Mouse (Mus musculus) layer of hippocampus, postnatal 10 days (tissue): ENCODE measurements around the gene Bcdin3d. TPM values are rescaled to one million over a fixed set of nuclear protein-coding genes. Genes with fewer than 3 reads are reported as not detected.

ENCODE experiments used
- DNase-seq, 2 experiments: peaks; one replicate each; pipeline ENCODE4 v3.0.0; 2021; ENCODE audit warnings: low spot score in 2 of 2
- long read RNA-seq: library from polyadenylated mRNA; stranded (forward); transcript quantifications from one replicate; pipeline ENCODE4 v2.0.0, GENCODE M21; 2023
- total RNA-seq, 2 experiments: library from RNA; stranded (reverse); gene quantifications; 2 replicates each; pipeline ENCODE4 v1.2.3; 2021

The Bcdin3d gene
- total RNA-seq = 1 to 10 TPM; 5.1 to 5.5 TPM
- long read RNA-seq, full-length matches to known transcripts = 6 of 6 reads
- long read RNA-seq, partial matches to known transcripts = 0 of 6 reads
- long read RNA-seq, other reads (novel, unspliced or antisense) = 0 of 6 reads

DNA sequence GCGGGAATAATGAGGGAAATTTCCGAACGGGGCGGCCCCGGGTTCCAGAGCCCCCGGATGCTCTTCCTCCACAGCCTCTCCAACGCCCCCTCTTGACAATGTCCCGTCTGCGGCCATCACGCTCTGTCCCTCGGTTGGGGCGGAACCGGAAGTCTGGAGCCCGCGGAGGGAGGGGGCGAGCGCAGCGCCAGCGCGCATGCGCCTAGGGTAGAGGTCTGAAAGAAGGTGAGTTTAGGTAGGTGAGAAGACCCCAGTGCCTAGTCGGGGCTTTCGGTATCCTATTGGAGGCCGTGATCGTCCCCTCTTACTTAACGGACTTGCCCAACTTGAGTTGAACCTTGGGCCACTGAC lies at the start of gene Bcdin3d:
Bcdin3d (minus strand) TSS at position 155 of the 351 bp plus-strand sequence.
- peak; percentile 86 to 91 for DNase-seq

DNA sequence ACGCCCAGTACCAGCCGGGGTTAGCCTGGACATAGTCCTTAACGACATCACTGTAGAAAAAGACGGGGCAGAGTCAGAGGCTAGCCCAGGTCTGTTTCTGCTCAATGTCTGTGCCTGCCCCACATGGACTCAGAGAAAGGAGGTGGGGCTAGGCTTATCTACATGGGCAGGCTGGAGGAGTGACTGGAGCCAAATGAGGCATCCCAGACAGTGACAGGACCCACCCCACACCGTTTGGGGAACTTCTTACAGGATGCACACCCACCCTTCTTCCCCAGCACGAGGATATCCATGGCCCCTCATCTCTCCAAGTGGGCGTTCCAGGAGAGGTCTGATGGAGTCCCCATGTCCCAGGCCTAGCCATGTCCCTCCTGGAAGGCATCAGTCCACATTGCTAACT lies 45.8 kb upstream of the Bcdin3d start:
- no peak for DNase-seq

DNA sequence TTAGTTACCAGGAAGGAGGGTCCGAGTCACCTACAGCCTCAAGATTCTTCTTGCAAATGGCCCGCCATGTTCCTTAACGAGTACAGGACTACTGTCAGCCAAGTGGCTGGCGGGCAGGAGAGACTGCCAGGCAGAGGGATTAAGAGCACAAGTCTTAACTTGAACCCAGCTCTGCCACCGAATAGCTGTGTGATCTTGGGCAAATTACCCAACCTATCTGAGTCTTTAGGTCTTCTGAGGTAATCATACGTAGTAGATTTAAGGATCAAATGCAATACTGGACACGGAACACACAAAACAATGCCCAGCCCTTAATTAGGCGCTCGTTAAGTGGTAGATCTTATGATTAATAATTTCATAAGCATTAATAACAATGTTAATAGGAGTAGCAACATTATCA lies 45.1 kb upstream of the Bcdin3d start:
- DNase-seq = no peak

DNA sequence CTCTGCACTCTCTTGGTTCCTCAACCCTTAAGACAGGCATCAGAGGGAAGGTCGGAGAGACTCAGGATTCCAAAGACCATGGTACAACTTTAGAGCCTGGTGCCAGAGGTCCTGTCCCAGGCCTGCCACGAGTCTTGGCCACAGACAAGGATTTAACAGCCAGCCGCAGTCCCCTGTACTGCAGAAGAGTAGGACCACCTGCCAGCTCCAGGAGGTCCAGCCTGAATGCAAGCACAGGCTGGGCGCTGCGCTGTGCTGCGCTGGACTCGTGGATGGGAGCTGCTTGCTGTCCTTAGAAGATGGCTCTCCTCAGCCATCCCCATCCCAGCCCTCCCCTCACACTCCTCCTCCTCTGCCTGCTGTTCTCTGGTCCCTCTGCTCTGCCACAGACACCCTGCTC lies 43.2 kb upstream of the Bcdin3d start:
- DNase-seq = no peak

DNA sequence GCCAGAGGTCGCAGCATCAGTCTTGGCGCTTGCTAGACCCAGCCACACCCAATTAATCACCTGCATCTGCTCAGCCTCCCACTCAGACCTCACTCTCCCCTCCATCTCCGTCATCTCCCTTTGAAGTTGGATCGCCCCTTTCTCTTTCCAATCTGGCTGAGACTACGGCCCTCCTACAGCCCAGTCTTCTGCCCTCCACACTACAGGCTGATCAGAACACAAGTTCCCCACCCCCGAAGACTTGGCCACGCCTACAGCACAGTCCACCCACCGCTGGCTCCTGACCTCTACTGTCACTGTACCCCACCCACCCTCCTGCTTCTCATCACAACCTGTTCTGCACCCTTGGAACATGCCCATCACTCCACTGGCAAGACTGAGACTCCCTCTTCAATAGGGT lies 42.2 kb upstream of the Bcdin3d start:
- DNase-seq = no peak

DNA sequence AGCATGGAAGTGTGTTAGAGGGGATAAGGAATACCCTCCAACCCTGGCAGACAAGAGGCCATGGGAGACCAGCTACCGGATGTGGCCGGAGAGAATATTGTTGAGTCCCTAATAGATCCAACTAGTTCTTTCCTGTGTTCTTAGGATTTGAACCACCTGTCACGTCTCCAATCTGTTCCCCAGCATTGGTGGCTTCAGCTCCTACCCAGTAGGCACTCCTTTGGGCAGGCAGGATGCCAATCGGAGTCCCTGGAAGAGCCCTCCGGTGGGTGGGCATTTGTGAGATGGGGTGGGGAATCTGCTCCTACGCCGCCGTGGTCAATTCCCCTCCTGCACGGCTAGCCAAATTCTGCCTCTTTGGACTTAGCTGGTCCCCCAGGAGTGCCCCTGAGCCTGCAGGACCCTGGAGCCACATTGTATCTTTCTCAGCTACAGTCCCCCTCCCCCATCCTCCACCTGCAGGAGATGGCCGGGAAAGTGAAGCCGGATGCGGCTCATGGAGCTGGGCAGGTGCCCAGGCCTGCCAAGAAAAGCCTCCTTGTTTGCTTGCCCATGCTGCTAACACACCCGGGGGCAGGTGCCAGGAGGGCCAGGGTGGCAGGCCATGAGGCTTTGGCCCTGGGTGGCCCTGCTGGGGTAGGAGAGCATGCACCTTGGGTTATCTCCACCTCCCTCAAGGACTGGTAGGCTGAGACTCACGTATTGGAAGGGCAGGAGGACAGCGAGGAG lies 37.4 kb upstream of the Bcdin3d start:
- peak in 1 of 2 experiments; percentile 18 for DNase-seq

DNA sequence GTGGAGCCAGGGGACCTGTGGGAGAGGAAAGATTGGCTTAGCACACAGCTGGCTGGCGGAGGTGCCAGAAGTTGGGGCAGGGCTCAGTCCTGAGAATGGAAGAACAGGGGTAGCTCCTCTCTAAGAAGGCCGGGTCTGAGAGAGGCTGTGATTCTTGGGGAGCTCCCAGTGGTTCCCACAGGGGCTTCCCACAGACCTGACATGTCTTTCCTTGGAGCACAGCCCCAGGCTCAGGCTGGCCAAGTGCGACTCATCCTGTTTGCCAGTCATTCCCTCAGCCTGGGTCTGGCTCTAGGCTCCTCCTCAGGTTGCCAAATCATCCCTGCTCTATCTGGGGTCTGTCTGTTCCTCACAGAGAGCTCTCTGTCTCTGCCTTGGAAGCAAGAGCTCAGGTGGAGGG lies 36.1 kb upstream of the Bcdin3d start:
- no peak for DNase-seq

DNA sequence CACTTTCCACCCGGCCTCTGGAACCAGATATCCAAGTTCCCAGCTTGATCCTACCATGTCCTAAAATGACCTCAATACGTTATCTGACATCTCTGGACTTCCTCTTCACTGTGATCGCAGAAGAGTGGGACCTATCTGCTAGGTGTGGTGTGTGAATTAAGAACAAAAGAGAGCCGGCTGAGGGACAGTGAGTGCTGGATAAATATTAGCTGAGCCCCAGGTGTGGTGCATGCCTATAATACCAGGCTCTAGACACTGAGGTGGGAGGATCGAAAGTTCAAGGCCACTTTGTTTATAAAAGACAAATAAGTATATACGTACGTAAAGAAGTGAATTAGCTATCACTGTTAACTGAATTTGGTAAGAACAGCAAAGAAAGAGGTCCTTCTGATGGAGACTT lies 35.3 kb upstream of the Bcdin3d start:
- no peak for DNase-seq

DNA sequence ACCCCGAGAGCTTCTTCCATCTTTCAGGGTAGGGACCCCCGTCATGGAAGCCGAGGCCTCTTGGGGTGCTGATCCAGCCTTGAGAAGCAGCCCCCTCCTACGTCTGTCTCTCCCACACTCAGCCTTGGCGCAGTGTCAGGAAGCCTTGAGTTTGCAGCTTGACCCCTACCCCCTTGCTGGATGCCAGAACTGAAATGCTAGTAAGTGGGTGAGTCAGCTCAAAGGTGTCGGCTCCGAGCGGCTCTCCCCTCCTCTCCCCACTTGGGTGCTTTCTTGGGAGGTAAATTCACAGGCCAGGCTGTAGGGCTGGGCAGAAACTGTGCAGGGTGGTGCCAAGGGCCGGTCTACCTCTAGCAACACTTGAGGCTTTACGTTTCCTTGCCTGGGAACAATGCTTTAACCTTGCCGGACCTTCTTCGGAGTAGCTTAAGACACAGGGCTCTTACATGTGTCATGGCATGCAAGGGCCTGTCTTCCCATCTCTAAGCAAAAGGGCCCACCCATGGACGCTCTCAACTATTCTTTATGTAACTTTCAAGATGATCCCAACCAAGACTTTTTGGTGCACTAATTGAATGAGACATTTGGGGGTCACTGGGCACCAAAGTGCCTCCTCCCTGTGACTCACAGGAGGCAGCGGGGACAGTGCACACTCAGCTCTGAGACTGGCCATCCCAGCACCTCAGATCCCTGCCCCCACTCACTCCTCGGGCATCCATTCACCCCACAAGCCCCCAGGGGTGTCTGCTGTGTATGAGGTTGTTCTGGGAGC lies 31.0 kb upstream of the Bcdin3d start:
- no peak for DNase-seq

DNA sequence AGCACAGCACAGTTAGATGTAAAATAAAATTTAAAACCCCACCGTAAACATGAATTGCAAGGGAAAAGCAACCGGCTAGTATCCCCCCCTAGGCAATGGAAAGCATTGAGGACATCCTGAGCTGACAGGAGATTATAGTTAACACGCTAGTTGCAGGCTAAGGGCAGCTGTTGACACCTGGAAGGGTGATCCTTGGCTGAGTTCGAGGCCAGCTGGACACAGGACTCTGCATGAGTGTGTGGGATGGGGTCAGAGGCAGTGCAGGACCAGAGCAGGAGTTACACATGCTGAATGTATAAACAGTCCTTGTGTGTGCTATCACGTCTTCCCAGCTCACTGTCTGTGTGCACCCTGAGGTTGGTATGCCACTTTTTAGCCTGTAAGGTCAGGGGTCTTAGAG lies 28.7 kb upstream of the Bcdin3d start:
- DNase-seq = no peak

DNA sequence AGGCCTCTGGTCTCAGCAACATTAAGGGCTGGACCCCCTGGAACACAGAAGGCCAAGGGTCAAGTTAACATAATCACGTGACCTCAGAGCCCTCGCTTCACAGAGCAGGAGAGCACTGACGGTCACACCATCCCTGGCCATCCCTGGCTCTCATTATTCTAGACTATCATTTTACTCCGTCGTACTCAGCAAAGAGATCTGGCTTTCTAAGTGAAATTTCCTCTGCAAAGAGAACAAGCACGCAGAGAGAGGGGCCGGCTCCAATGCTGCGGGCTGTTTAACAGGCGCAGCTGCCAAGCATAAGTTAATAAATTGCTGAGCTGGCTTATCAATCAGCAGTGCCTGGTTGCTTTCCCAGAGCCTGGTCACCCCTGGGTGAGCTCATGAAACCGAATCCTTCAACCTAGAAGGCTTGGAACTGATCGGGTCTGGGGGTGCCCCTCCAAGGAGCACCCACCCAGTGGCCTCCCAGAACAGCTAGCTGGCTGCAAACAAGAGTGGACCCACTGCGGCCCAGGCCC lies 27.8 kb upstream of the Bcdin3d start:
- DNase-seq = peak in 1 of 2 experiments; percentile 43

DNA sequence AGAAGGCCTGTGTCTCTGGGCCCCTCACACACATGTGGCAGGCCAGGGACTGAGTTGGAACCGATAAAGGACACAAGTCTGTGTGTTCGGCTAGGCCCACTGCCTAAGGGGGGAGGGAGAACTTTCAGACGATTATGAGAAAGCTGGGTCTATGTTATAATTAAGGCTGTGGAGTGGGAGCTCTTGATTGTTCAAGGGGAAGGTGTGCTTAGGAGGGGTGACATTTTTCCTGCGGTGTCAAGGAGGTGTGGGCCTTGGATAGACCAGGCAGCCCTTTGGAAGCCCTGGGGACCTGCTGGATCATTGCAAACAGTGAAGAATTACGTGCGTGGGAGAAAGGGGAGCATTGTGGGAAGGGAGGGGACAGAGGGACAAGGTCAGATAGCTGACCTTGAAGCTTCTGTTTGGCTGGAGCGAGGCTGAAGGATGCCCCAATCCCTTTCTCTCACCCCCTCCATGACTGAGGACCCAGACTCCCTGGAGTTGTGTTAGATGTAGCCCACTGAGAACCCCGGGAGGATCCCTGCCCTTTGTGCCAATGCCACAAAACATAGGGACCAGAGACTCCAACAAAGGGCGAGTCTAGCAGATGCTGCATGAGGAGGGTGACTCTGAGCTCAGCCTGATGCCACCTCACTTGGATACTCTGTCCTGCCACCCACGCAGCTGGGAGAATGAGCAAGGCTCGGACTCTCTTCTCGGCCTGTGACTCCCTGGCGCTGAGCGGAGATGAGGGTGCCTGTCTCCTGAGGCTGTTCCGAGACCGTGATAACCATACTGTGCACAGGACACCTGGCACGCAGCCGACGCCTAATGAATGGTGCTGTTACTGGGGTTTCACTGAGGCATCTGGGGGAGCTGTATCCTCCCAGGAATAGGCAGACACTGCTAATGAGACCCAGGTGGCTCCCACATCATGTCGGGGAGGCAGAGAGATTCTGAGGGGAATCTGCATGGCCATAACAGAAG lies 27.0 kb upstream of the Bcdin3d start:
- DNase-seq = peak; percentile 61 to 62

DNA sequence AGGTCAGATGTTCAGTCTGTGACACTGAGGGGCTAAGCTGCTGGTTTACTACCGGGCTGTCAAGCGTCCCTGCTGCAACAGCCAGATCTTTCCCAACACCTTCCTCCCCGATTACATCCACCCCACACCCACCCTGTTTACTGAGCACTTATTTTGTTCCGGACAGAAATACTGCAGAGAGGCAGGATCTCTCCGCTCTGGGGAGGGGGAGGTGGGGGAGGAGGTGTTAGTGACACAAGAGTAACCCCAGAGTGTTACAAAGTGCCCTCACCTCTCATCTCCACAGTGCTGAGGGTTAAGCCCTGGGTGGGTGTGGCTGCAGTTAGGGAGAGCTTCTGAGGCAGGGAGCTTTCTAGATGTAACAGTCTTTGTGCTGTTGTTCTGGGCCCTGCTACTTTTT lies 25.8 kb upstream of the Bcdin3d start:
- DNase-seq = no peak

DNA sequence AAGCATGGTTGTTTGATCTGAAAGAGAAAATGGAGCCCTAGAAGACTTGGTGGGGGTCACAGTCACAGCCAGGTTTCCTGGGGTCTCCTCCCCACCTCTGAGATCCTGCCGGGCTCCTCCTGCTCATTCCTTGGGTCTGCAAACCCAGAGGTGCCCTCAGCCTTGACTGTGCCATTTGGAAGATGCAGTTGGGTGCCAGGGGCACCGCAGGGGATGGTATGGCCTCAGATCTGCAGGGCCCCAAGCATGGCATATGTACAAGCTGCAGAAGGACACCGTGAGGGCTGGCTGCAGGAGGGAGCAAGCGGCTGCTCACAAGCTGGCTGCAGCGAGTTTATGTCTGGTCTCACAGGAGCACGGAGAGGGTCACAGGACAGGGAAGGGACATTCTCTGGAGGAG lies 25.2 kb upstream of the Bcdin3d start:
- DNase-seq = no peak

DNA sequence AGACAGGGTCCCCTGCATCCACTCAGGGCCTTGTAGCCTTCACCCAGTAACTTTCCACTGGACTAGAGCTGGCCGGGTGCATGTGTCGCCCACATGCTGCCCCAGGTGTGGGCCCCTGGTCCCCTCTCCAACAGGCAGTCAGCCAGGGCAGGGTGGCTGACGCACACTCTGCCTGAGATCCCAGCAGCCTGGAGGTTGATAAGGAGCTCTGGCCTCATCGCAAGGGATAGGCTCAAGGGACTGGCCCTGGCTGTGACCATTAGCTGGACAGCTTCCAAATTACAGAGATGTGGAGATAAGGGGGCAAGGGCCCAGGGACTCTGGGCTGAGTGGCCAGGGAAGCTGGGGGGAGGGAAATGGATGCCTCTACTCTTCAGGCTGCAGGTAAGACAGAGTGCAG lies 24.3 kb upstream of the Bcdin3d start:
- no peak for DNase-seq

DNA sequence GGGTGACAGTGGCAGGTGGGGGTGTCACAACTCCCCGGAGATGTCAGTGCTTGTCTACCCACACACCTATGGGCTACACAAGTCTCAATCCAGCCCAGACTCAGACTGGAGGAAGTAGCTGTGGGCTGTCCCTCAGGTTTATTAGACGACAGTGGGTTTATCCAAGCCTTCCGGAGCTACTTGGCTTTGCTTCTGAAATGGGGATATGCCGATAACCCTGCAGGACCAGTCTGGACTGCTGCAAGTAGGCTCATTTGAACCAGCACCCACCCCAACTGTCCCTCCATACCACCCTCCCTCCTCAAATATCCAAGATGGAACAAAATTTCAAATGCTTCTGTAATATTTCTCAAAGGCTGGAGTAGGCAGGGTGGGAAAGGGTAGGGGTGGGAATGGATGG lies 23.8 kb upstream of the Bcdin3d start:
- no peak for DNase-seq

DNA sequence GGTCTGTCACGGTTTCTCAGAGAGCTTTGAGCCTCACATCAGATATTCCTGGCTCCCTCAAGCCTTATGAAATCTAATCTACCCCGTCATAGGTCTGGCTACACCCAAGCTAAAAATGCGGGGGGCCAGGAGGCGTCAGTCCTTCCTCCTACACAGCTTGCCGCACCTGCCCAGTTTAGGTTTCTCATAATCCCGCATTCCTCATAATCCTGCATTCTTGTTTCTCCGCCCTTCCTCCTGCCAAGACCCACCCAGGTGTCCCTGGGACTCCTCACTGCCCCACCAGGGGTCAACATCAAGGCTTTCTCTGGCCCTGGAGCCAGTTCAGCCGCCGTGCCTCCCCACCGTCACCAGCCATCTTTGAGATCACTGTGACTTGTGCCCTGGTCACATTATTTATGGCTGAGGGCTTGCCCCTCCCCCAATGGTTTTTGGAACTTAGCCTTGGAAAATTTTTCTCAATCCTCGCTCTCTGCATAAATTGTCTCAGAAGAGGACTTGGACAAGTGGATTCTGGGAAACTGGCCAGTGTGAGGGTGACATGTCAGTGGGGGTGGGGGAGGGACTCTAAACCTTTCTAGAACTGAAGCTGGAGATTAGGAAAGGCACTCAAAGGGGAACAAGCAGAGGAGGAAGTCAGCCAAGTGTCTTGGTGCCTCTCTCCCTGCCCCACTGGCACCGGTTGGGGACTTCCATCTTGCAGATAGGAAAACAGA lies 23.2 kb upstream of the Bcdin3d start:
- DNase-seq = peak; percentile 40 to 50

DNA sequence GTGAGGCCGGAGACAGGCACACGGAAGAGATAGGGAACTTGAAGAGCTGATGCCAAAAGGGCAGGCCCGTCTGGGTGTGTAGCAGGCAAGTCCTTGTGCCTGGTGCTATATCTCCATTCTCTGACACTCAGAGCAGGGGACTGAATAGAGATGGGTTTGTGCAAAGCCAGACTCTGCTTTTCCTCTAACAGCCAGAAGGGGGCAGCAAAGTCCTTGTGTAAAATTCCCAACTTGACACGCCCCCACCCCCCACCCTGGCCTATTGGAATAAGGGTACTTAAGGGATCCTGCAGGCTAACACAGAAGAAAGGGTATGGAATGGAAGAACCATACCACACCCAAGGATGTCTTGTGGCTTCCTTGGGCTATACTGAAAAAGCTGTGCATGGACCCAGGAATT lies 22.5 kb upstream of the Bcdin3d start:
- peak; percentile 72 to 75 for DNase-seq

DNA sequence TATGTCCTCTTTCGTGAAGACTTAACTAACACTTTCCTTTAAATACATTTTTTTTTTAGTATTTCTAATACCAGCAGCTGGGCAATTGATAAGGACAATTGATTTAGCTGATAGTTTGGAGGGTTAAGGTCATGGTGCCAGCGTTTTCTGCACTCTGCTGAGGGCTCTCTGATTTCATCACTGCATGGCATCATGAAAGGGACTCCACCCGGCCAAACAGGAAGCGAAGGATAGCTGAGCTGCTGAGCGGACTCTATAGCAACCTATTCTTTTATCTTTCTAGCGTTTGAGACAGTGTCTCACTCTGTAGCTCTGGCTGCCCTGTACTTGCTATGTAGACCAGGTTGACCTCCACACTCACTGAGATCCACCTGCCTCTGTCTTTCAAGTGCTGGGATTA lies 10.2 kb upstream of the Bcdin3d start:
- DNase-seq = no peak

DNA sequence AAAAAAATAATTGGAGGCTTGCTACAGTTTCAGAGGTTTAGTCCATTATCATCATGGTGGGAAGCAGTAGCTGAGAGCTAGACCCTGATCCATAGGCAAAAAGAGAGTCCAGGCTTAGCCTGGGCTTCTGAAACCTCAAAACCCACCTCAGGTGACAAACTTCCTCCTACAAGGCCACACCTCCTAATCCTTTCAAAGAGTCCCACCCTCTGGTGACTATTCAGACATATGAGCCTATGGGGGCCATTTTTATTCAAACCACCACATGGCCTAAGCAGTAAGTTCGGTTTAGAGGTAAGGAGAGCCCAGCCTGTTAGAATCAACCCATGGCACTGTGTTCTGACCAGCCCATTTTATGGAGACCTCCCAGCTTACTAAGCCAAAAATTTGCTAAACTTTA lies 1.3 kb upstream of the Bcdin3d start:
- no peak for DNase-seq
